Mouse (Mus musculus) liver, postnatal 0 days (tissue): Measurements from ENCODE around the gene Smad5. TPM values are rescaled to one million over a fixed set of nuclear protein-coding genes. Genes with fewer than 3 reads are reported as not detected.

Source experiments
- ATAC-seq: fragments of 200-750 bp; cut with Nextera tagmentation; 2 replicates; pipeline ENCODE4 v1.8.0; 2017; ENCODE audit warnings: mild to moderate bottlenecking, moderate library complexity
- DNase-seq: peaks from one replicate; pipeline ENCODE4 v3.0.0-alpha.2; 2016
- H3K27ac ChIP-seq: fragments of 300-500 bp; sonication (generic); 2 replicates; pipeline ENCODE4 v1.5.1; 2014; ENCODE audit warnings: antibody characterized with exemption, moderate library complexity, mild to moderate bottlenecking, low read depth
- H3K27me3 ChIP-seq: fragments of 300-500 bp; sonication (generic); 2 replicates; pipeline ENCODE4 v1.6.1; 2014; ENCODE audit warnings: low read length, control low read depth, mixed read lengths; ENCODE audit not compliant: insufficient read depth
- H3K36me3 ChIP-seq: fragments of 300-500 bp; sonication (generic); replicated peaks from 2 replicates; pipeline ENCODE4 v1.6.1; 2014; ENCODE audit warnings: mild to moderate bottlenecking, control low read depth, low read length, moderate library complexity, mixed read lengths; ENCODE audit not compliant: insufficient read depth
- H3K4me1 ChIP-seq: fragments of 300-500 bp; sonication (generic); 2 replicates; pipeline ENCODE4 v1.6.1; 2014; ENCODE audit warnings: antibody characterized with exemption, mild to moderate bottlenecking, control low read depth; ENCODE audit not compliant: insufficient read depth
- H3K4me2 ChIP-seq: fragments of 300-500 bp; sonication (generic); 2 replicates; pipeline ENCODE4 v1.6.1; 2014; ENCODE audit warnings: low read depth, mild to moderate bottlenecking, low read length, moderate library complexity, mixed read lengths
- H3K4me3 ChIP-seq: fragments of 300-500 bp; sonication (generic); 2 replicates; pipeline ENCODE4 v1.5.1; 2014; ENCODE audit warnings: low read depth, low read length
- H3K9ac ChIP-seq: fragments of 300-500 bp; sonication (generic); replicated peaks from 2 replicates; pipeline ENCODE4 v1.6.1; 2014; ENCODE audit warnings: mild to moderate bottlenecking, moderate library complexity
- H3K9me3 ChIP-seq: fragments of 300-500 bp; sonication (generic); 2 replicates; pipeline ENCODE4 v1.6.1; 2016; ENCODE audit warnings: mild to moderate bottlenecking, control low read depth, low read length, mixed read lengths
- CTCF ChIP-seq: sonication (generic); IDR thresholded peaks from 2 replicates; pipeline ENCODE4 v1.5.1; 2016; ENCODE audit warnings: antibody characterized with exemption, low read depth
- EP300 ChIP-seq: IDR thresholded peaks from 2 replicates; pipeline ENCODE4 v1.6.1; 2016; ENCODE audit warnings: antibody characterized with exemption, low read depth, mild to moderate bottlenecking
- WGBS: fragments of 180-500 bp; shearing (Covaris S2); extraction: QIAGEN DNeasy Blood & Tissue Kit; methylation state at CpG from one replicate; pipeline ENCODE4 v1.1.7; 2014; ENCODE audit not compliant: insufficient replicate concordance; 5-methylcytosine and 5-hydroxymethylcytosine counted together
- polyA plus RNA-seq: library from polyadenylated mRNA; unstranded; fragments of >200 nt; fragmentation: Nextera tagmentation; extraction: Ambion mirVana; gene quantifications from 2 replicates; pipeline ENCODE4 v1.2.1, GENCODE M21; 2015

The Smad5 gene
- polyA plus RNA-seq, 1 experiment from 2014 or later, result 3.8 TPM

- Histone ChIP-seq H3K36me3 (no peaks in the 10 kb centered on the region), H3K9me3 (no peaks in the 10 kb centered on the region), H3K4me1 (peaks cover 14% of the 10 kb centered on the region), H3K4me2 (no peak overlapping the region), H3K4me3 (no peak overlapping the region), H3K27me3 (no peaks in the 10 kb centered on the region), H3K9ac (no peak overlapping the region), H3K27ac (no peak overlapping the region)
- ATAC-seq, result no peak
- TF ChIP-seq EP300 (no peak), CTCF (no peak)
- 47% methylated on average over 9 of the region's 9 CpGs for WGBS
- DNase-seq, result no peak
Measured at GRCm38 (mm10) chr13:56698391-56698790, 4.4 kb upstream of the Smad5 start.

GRCm38 (mm10) chr13:56699370-56699769 is 3.4 kb upstream of the Smad5 start:
- Histone ChIP-seq H3K4me3 (no peak overlapping the region), H3K9ac (no peak overlapping the region), H3K4me2 (no peak overlapping the region), H3K4me1 (peaks cover 20% of the 10 kb centered on the region), H3K9me3 (no peaks in the 10 kb centered on the region), H3K27ac (no peak overlapping the region), H3K36me3 (no peaks in the 10 kb centered on the region), H3K27me3 (no peaks in the 10 kb centered on the region)
- 82% methylated on average over 2 of the region's 2 CpGs for WGBS
- DNase-seq (no peak), ATAC-seq (no peak)
- TF ChIP-seq CTCF, result peak; percentile 36
- TF ChIP-seq EP300, result no peak

- Histone ChIP-seq H3K9me3 (no peaks in the 10 kb centered on the region), H3K27ac (no peak overlapping the region), H3K4me3 (no peak overlapping the region), H3K36me3 (no peaks in the 10 kb centered on the region), H3K4me1 (peaks cover 30% of the 10 kb centered on the region), H3K27me3 (no peaks in the 10 kb centered on the region), H3K4me2 (no peak overlapping the region), H3K9ac (no peak overlapping the region)
- WGBS, result 59% methylated on average over 1 of the region's 1 CpGs
- no peak for ATAC-seq
- DNase-seq, result no peak
- TF ChIP-seq CTCF, result no peak
- no peak for TF ChIP-seq EP300
Measured at GRCm38 (mm10) chr13:56700981-56701380, 1.8 kb upstream of the Smad5 start.

- no peak overlapping the region for H3K4me2 ChIP-seq
- ATAC-seq, result no peak
- H3K36me3 ChIP-seq, result no peaks in the 10 kb centered on the region
- no peak overlapping the region for H3K9ac ChIP-seq
- H3K9me3 ChIP-seq, result no peaks in the 10 kb centered on the region
- H3K4me3 ChIP-seq, result no peak overlapping the region
- WGBS, result 71% methylated on average over 10 of the region's 10 CpGs
- TF ChIP-seq EP300, result no peak
- TF ChIP-seq CTCF, result no peak
- DNase-seq, result no peak
- peaks cover 30% of the 10 kb centered on the region for H3K4me1 ChIP-seq
- no peaks in the 10 kb centered on the region for H3K27me3 ChIP-seq
- no peak overlapping the region for H3K27ac ChIP-seq
Measured at GRCm38 (mm10) chr13:56701924-56702323, 886 bp upstream of the Smad5 start.

- Histone ChIP-seq H3K27me3 (no peaks in the 10 kb centered on the region), H3K4me3 (peak overlapping the region; percentile 78), H3K27ac (peak overlapping the region; percentile 98), H3K9me3 (no peaks in the 10 kb centered on the region), H3K9ac (peak overlapping the region; percentile 91), H3K4me2 (peak overlapping the region; percentile 90), H3K4me1 (peaks cover 27% of the 10 kb centered on the region), H3K36me3 (no peaks in the 10 kb centered on the region; the same call in 1 of the 2 replicates)
- peak; percentile 68 for DNase-seq
- ATAC-seq, result peak; percentile 85
- under 1% methylated on average over 68 of the region's 80 CpGs for WGBS
- no peak for TF ChIP-seq EP300
- TF ChIP-seq CTCF, result no peak
Measured at GRCm38 (mm10) chr13:56703222-56703870, 536 bp downstream of the Smad5 start.

- DNase-seq (peak; percentile 28), ATAC-seq (peak; percentile 45)
- TF ChIP-seq EP300 (no peak), CTCF (no peak)
- H3K4me2 ChIP-seq, result peak overlapping the region; percentile 90
- no peaks in the 10 kb centered on the region; the same call in 1 of the 2 replicates for H3K36me3 ChIP-seq
- no peaks in the 10 kb centered on the region for H3K27me3 ChIP-seq
- H3K9me3 ChIP-seq, result no peaks in the 10 kb centered on the region
- peaks cover 27% of the 10 kb centered on the region for H3K4me1 ChIP-seq
- 2% methylated on average over 11 of the region's 11 CpGs for WGBS
- H3K9ac ChIP-seq, result peak overlapping the region; percentile 91
- peak overlapping the region; percentile 78 for H3K4me3 ChIP-seq
- H3K27ac ChIP-seq, result peak overlapping the region; percentile 98
Measured at GRCm38 (mm10) chr13:56703871-56704321, 1.1 kb downstream of the Smad5 start.
